46 mouse cellular contexts compared by ENCODE assay signal in the genomic region with DNA sequence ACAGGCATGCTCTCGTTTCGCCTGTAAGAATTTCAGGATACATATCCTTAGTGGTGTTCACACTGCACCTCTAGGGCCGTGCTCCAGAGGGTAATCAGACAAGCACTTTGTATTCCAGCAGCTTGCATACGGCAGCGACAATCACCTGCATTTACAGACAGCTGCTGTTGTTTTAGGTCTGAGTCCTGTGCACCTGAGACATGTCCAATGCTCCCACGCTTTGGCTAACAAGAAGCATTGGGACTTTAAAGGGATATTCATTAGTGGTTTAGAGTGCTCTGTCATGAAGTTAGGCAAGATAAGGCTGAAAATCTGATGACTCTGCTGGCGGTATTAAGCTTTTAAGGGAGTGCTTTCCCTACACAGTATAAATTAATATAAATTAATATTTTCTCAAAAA. TPM values are rescaled to one million over a fixed set of nuclear protein-coding genes. Genes with fewer than 3 reads are reported as not detected.
DNase-seq lines count a peak whose midpoint lies in the region; ATAC-seq and TF ChIP-seq lines count a peak whose summit lies in the region.
"Had no signal": no experiment of that assay in that cellular context is flagged by ENCODE, and none has a peak within 500 bp of the region (broad histone marks: within the 10 kb centered on the region; RNA-seq: fewer than 3 reads in every experiment).

No protein-coding gene starts in this region.

- no peak for ATAC-seq in forebrain, postnatal 0 days
- ATAC-seq in forebrain, embryonic 14.5 days, result no peak
- no peak for ATAC-seq in hindbrain, embryonic 14.5 days (ENCODE audit: low FRiP score)
- ATAC-seq in hindbrain, embryonic 11.5 days (ENCODE audit: low FRiP score), result no peak
- ATAC-seq in neural tube, embryonic 13.5 days (ENCODE audit: low read depth), result no peak
- ATAC-seq: activated CD4-positive, CD25-positive, alpha-beta regulatory T cell, adult 4 months; forebrain, embryonic 13.5 days; inflammation-experienced regulatory T-cells, adult 6 months had no signal

- H3K4me1 ChIP-seq in forebrain, postnatal 0 days (ENCODE audit: insufficient read depth), result no peaks in the 10 kb centered on the region
- H3K4me1 ChIP-seq in forebrain, embryonic 14.5 days (ENCODE audit: control insufficient read depth, insufficient read depth, low read length), result no peaks in the 10 kb centered on the region
- peaks cover 12% of the 10 kb centered on the region for H3K4me1 ChIP-seq in hindbrain, embryonic 14.5 days (replicated peaks; ENCODE audit: control insufficient read depth, insufficient read depth, low read length)
- 0 out of 2 replicates have a peak, but pooled peaks cover 3% of the 10 kb centered on the region for H3K4me1 ChIP-seq in hindbrain, embryonic 11.5 days (replicated peaks; ENCODE audit: control insufficient read depth, insufficient read depth, low read length)
- H3K4me1 ChIP-seq in neural tube, embryonic 13.5 days (replicated peaks), result peaks cover 39% of the 10 kb centered on the region
- H3K4me1 ChIP-seq: embryonic facial prominence, embryonic 15.5 days; forebrain, embryonic 13.5 days had no signal

- H3K4me3 ChIP-seq in forebrain, postnatal 0 days (ENCODE audit: low read depth, low read length), result no peak overlapping the region
- no peak overlapping the region for H3K4me3 ChIP-seq in forebrain, embryonic 14.5 days (ENCODE audit: low read depth, low read length)
- H3K4me3 ChIP-seq in hindbrain, embryonic 14.5 days (replicated peaks; ENCODE audit: low read length), result no peak overlapping the region
- no peak overlapping the region for H3K4me3 ChIP-seq in hindbrain, embryonic 11.5 days (ENCODE audit: low read depth, low read length)
- no peak overlapping the region for H3K4me3 ChIP-seq in neural tube, embryonic 13.5 days
- H3K4me3 ChIP-seq: embryonic facial prominence, embryonic 10.5 days; embryonic facial prominence, embryonic 15.5 days; forebrain, embryonic 13.5 days; gastrocnemius, adult 2 months; heart, embryonic 15.5 days; kidney, embryonic 15.5 days; neural tube, embryonic 12.5 days had no signal

- WGBS in forebrain, postnatal 0 days, result 76% methylated on average over 7 of the region's 7 CpGs
- WGBS in forebrain, embryonic 14.5 days, result 78% methylated on average over 7 of the region's 7 CpGs
- 51% methylated on average over 7 of the region's 7 CpGs for WGBS in hindbrain, embryonic 14.5 days
- 86% methylated on average over 7 of the region's 7 CpGs for WGBS in hindbrain, embryonic 11.5 days
- 48% methylated on average over 7 of the region's 7 CpGs for WGBS in neural tube, embryonic 13.5 days

- H3K4me2 ChIP-seq in forebrain, postnatal 0 days (ENCODE audit: low read depth), result no peak overlapping the region
- H3K4me2 ChIP-seq in forebrain, embryonic 14.5 days (ENCODE audit: low read length), result no peak overlapping the region
- H3K4me2 ChIP-seq in hindbrain, embryonic 14.5 days (replicated peaks), result no peak overlapping the region
- H3K4me2 ChIP-seq in hindbrain, embryonic 11.5 days (replicated peaks; ENCODE audit: low read depth, low read length), result no peak overlapping the region
- H3K4me2 ChIP-seq in neural tube, embryonic 13.5 days, result no peak overlapping the region
- H3K4me2 ChIP-seq: embryonic facial prominence, embryonic 15.5 days; forebrain, embryonic 13.5 days; heart, embryonic 15.5 days; kidney, embryonic 15.5 days; neural tube, embryonic 12.5 days had no signal

- no peaks in the 10 kb centered on the region for H3K36me3 ChIP-seq in forebrain, postnatal 0 days (ENCODE audit: insufficient read depth)
- no peaks in the 10 kb centered on the region for H3K36me3 ChIP-seq in forebrain, embryonic 14.5 days (ENCODE audit: control insufficient read depth, insufficient read depth, low read length)
- no peaks in the 10 kb centered on the region for H3K36me3 ChIP-seq in hindbrain, embryonic 14.5 days (replicated peaks; ENCODE audit: control insufficient read depth, insufficient read depth)
- no peaks in the 10 kb centered on the region for H3K36me3 ChIP-seq in hindbrain, embryonic 11.5 days (ENCODE audit: control insufficient read depth, insufficient read depth, low read length)
- H3K36me3 ChIP-seq in neural tube, embryonic 13.5 days, result no peaks in the 10 kb centered on the region
- H3K36me3 ChIP-seq: embryonic facial prominence, embryonic 10.5 days; embryonic facial prominence, embryonic 15.5 days; heart, embryonic 15.5 days; kidney, embryonic 15.5 days; neural tube, embryonic 12.5 days had no signal

- no peak for TF ChIP-seq CTCF in forebrain, postnatal 0 days (IDR thresholded peaks at IDR 0.05; ENCODE audit: low read depth)

- no peak overlapping the region for H3K9ac ChIP-seq in forebrain, postnatal 0 days
- no peak overlapping the region for H3K9ac ChIP-seq in forebrain, embryonic 14.5 days (ENCODE audit: low read length)
- no peak overlapping the region for H3K9ac ChIP-seq in hindbrain, embryonic 14.5 days
- H3K9ac ChIP-seq in hindbrain, embryonic 11.5 days (ENCODE audit: low read depth, low read length), result no peak overlapping the region
- H3K9ac ChIP-seq in neural tube, embryonic 13.5 days, result no peak overlapping the region; the same call in 1 of the 2 replicates
- H3K9ac ChIP-seq: embryonic facial prominence, embryonic 15.5 days; forebrain, embryonic 13.5 days; heart, embryonic 15.5 days; kidney, embryonic 15.5 days; liver, embryonic 14.5 days; neural tube, embryonic 12.5 days had no signal

- no peak overlapping the region for H3K27ac ChIP-seq in forebrain, postnatal 0 days (ENCODE audit: low read depth, low read length)
- H3K27ac ChIP-seq in forebrain, embryonic 14.5 days (ENCODE audit: low read depth, low read length), result no peak overlapping the region
- peak overlapping the region; percentile 57 for H3K27ac ChIP-seq in hindbrain, embryonic 14.5 days
- no peak overlapping the region for H3K27ac ChIP-seq in hindbrain, embryonic 11.5 days (ENCODE audit: low read depth, low read length)
- H3K27ac ChIP-seq in neural tube, embryonic 13.5 days (replicated peaks), result peak overlapping the region; percentile 73
- H3K27ac ChIP-seq: embryonic facial prominence, embryonic 10.5 days; embryonic facial prominence, embryonic 15.5 days; forebrain, embryonic 13.5 days; gastrocnemius, adult 2 months; heart, embryonic 15.5 days; kidney, embryonic 15.5 days; macrophage; neural tube, embryonic 12.5 days had no signal

- H3K27me3 ChIP-seq in forebrain, postnatal 0 days (ENCODE audit: insufficient read depth, low read length), result no peaks in the 10 kb centered on the region
- no peaks in the 10 kb centered on the region for H3K27me3 ChIP-seq in forebrain, embryonic 14.5 days (replicated peaks; ENCODE audit: control insufficient read depth, insufficient read depth, low read length)
- H3K27me3 ChIP-seq in hindbrain, embryonic 14.5 days (ENCODE audit: control insufficient read depth, insufficient read depth, low read length), result no peaks in the 10 kb centered on the region
- H3K27me3 ChIP-seq in hindbrain, embryonic 11.5 days (ENCODE audit: control insufficient read depth, insufficient read depth, low read length), result no peaks in the 10 kb centered on the region
- no peaks in the 10 kb centered on the region for H3K27me3 ChIP-seq in neural tube, embryonic 13.5 days
- H3K27me3 ChIP-seq: CH12.LX; embryonic facial prominence, embryonic 15.5 days; forebrain, embryonic 13.5 days; heart, embryonic 15.5 days; kidney, embryonic 15.5 days; neural tube, embryonic 12.5 days had no signal

- DNase-seq in forebrain, postnatal 0 days, result peak; percentile 10
- no peak for DNase-seq in forebrain, embryonic 14.5 days (ENCODE audit: low spot score)
- no peak for DNase-seq in hindbrain, embryonic 14.5 days (ENCODE audit: low spot score)
- no peak for DNase-seq in hindbrain, embryonic 11.5 days (ENCODE audit: low spot score)
- DNase-seq in neural tube, embryonic 10.5 days (ENCODE audit: extremely low spot score, low spot score), result no peak
- DNase-seq in thymus, postnatal 25 days, result no peak
- no peak for DNase-seq in testis, postnatal 10 days (ENCODE audit: low spot score)
- DNase-seq: adrenal gland, adult 2 months; adrenal gland, postnatal 36 days; cerebellum, adult 2 months; cerebellum, postnatal 25 days; gastrocnemius, adult 2 months; gastrocnemius, postnatal 36 days; heart, postnatal 36 days; kidney, adult 18-20 months; kidney, postnatal 25 days; liver; lung, adult 2 months; lung, postnatal 10 days; retina, postnatal 1 day; right cerebral cortex, postnatal 14 days; thymus, postnatal 14 days had no signal

- H3K9me3 ChIP-seq in forebrain, postnatal 0 days (ENCODE audit: low read length), result no peaks in the 10 kb centered on the region
- no peaks in the 10 kb centered on the region for H3K9me3 ChIP-seq in forebrain, embryonic 14.5 days (replicated peaks; ENCODE audit: control insufficient read depth, low read length)
- H3K9me3 ChIP-seq in hindbrain, embryonic 14.5 days (ENCODE audit: control insufficient read depth, low read length), result no peaks in the 10 kb centered on the region
- H3K9me3 ChIP-seq in hindbrain, embryonic 11.5 days (ENCODE audit: control insufficient read depth, low read length), result no peaks in the 10 kb centered on the region
- no peaks in the 10 kb centered on the region for H3K9me3 ChIP-seq in neural tube, embryonic 13.5 days
- H3K9me3 ChIP-seq: embryonic facial prominence, embryonic 10.5 days; embryonic facial prominence, embryonic 15.5 days; forebrain, embryonic 13.5 days; heart, embryonic 15.5 days; kidney, embryonic 15.5 days; neural tube, embryonic 12.5 days had no signal

RNA-seq across cellular contexts. Expression of gene 1700024P04Rik, which starts 37.7 kb away (rescaled TPM):
- not detected in 2 replicates for total RNA-seq in forebrain, postnatal 0 days (2014; rRNA removed)
- polyA plus RNA-seq in forebrain, postnatal 0 days (2015; fragmentation: Nextera tagmentation; extraction: Ambion mirVana), result not detected in 2 replicates
- not detected in 2 replicates for polyA plus RNA-seq in forebrain, embryonic 14.5 days (2014; fragmentation: Nextera tagmentation; extraction: Ambion mirVana)
- polyA plus RNA-seq in hindbrain, embryonic 14.5 days (2014; fragmentation: Nextera tagmentation; extraction: Ambion mirVana), result not detected in 2 replicates
- not detected in 2 replicates for polyA plus RNA-seq in hindbrain, embryonic 11.5 days (2014; fragmentation: Nextera tagmentation; extraction: Ambion mirVana)
- polyA plus RNA-seq in neural tube, embryonic 13.5 days (2015; fragmentation: Nextera tagmentation; extraction: Ambion mirVana), result not detected in 2 replicates
- total RNA-seq: adrenal gland, adult 2 months; adrenal gland, postnatal 36 days; CH12.LX; ES-E14; gastrocnemius, adult 2 months; gastrocnemius, postnatal 36 days; heart, adult 8-10 months; heart, postnatal 36 days; layer of hippocampus, adult 18-20 months; layer of hippocampus, postnatal 10 days; left cerebral cortex, adult 18-20 months; left cerebral cortex, postnatal 14 days; megakaryocyte-erythroid progenitor cell, adult 5-6 weeks had no signal
- polyA plus RNA-seq: activated CD4-positive, CD25-positive, alpha-beta regulatory T cell, adult 4 months; adrenal gland, adult 2 months; C2C12; cerebellum, adult 2 months; embryonic facial prominence, embryonic 10.5 days; embryonic facial prominence, embryonic 15.5 days; forebrain, embryonic 13.5 days; frontal cortex, adult 2 months; heart, embryonic 15.5 days; inflammation-experienced regulatory T-cells, adult 6 months; kidney, embryonic 15.5 days; limb, embryonic 11.5 days; liver, embryonic 14.5 days; lung, adult 2 months; macrophage; neural tube, embryonic 12.5 days; small intestine, adult 2 months; stomach, embryonic 14.5 days had no signal

Comparison
In these comparisons a context has a peak if more than half of its experiments do, and no peak if none do; other contexts are left out.
1. H3K27ac ChIP-seq: peak in hindbrain, embryonic 14.5 days (single experiment) and neural tube, embryonic 13.5 days (single experiment); none in forebrain, postnatal 0 days (single experiment), forebrain, embryonic 14.5 days (single experiment) and hindbrain, embryonic 11.5 days (single experiment).